Mouse (Mus musculus): ENCODE data around the gene Gm10719.
"Not testable (repeated sequence)": the region's sequence is repeated elsewhere in the genome, so short reads cannot be mapped to it uniquely, and the experiment has no call there.

Gm10719 gene

DNA sequence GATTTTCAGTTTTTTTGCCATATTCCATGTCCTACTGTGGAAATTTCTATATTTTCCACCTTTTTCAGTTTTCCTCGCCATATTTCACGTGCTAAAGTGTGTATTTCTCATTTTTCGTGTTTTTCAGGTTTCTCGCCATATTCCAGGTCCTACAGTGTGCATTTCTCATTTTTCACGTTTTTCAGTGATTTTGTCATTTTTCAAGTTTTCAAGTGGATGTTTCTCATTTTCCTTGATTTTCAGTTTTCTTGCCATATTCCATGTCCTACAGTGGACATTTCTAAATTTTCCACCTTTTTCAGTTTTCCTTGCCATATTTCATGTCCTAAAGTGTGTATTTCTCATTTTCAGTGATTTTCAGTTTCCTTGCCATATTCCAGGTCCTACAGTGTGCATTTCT lies 8.9 kb downstream of the Gm10719 start:
- DNase-seq: not testable (repeated sequence)

DNA sequence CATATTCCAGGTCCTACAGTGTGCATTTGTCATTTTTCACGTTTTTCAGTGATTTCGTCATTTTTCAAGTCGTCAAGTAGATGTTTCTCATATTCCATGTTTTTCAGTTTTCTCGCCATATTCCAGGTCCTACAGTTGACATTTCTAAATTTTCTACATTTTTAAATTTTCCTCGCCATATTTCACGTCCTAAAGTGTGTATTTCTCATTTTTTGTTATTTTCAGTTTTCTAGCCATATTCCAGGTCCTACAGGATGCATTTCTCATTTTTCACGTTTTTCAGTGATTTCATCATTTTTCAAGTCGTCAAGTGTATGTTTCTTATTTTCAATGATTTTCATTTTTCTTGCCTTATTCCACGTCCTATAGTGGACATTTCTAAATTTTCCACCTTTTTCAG lies 9.5 kb downstream of the Gm10719 start:
- not testable (repeated sequence) for DNase-seq

DNA sequence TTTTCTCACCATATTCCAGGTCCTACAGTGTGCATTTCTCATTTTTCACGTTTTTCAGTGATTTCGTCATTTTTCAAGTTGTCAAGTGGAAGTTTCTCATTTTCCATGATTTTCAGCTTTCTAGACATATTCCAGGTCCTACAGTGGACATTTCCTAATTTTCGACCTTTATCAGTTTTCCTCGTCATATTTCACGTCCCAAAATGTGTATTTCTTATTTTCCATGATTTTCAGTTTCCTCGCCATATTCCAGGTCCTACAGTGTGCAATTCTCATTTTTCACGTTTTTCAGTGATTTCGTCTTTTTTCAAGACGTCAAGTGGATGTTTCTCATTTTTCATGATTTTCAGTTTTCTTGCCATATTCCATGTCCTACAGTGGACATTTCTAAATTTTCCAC lies 10.0 kb downstream of the Gm10719 start:
- DNase-seq: peak; percentile 73

DNA sequence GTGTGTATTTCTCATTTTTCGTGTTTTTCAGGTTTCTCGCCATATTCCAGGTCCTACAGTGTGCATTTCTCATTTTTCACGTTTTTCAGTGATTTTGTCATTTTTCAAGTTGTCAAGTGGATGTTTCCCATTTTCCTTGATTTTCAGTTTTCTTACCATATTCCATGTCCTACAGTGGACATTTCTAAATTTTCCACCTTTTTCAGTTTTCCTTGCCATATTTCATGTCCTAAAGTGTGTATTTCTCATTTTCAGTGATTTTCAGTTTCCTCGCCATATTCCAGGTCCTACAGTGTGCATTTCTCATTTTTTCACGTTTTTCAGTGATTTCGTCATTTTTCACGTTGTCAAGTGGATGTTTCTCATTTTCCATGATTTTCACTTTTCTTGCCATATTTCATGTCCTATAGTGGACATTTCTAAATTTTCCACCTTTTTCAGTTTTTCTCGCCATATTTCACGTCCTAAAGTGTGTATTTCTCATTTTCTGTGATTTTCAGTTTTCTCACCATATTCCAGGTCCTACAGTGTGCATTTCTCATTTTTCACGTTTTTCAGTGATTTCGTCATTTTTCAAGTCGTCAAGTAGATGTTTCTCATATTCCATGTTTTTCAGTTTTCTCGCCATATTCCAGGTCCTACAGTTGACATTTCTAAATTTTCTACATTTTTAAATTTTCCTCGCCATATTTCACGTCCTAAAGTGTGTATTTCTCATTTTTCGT lies 12.2 kb downstream of the Gm10719 start:
- not testable (repeated sequence) for DNase-seq

DNA sequence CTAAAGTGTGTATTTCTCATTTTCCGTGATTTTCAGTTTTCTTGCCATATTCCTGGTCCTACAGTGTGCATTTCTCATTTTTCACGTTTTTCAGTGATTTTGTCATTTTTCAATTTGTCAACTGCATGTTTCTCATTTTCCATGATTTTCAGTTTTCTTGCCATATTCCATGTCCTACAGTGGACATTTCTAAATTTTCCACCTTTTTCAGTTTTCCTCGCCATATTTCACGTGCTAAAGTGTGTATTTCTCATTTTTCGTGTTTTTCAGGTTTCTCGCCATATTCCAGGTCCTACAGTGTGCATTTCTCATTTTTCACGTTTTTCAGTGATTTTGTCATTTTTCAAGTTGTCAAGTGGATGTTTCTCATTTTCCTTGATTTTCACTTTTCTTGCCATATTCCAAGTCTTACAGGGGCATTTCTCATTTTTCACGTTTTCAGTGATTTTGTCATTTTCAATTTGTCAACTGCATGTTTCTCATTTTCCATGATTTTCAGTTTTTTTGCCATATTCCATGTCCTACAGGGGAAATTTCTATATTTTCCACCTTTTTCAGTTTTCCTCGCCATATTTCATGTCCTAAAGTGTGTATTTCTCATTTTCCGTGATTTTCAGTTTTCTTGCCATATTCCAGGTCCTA lies 13.6 kb downstream of the Gm10719 start:
- peak; percentile 93 for DNase-seq

DNA sequence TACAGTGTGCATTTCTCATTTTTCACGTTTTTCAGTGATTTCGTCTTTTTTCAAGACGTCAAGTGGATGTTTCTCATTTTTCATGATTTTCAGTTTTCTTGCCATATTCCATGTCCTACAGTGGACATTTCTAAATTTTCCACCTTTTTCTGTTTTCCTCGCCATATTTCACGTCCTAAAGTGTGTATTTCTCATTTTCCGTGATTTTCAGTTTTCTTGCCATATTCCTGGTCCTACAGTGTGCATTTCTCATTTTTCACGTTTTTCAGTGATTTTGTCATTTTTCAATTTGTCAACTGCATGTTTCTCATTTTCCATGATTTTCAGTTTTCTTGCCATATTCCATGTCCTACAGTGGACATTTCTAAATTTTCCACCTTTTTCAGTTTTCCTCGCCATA lies 17.1 kb downstream of the Gm10719 start, which contains the start of gene Gm17535:
TSS of gene Gm17535 (plus strand) at position 301 of the 400 bp plus-strand sequence.
- not testable (repeated sequence) for DNase-seq

DNA sequence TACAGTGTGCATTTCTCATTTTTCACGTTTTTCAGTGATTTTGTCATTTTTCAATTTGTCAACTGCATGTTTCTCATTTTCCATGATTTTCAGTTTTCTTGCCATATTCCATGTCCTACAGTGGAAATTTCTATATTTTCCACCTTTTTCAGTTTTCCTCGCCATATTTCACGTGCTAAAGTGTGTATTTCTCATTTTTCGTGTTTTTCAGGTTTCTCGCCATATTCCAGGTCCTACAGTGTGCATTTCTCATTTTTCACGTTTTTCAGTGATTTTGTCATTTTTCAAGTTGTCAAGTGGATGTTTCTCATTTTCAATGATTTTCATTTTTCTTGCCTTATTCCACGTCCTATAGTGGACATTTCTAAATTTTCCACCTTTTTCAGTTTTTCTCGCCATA lies 19.4 kb downstream of the Gm10719 start, which contains the start of gene Gm10715:
TSS of gene Gm10715 (plus strand) at position 301 of the 400 bp plus-strand sequence.
- DNase-seq: not testable (repeated sequence)

DNA sequence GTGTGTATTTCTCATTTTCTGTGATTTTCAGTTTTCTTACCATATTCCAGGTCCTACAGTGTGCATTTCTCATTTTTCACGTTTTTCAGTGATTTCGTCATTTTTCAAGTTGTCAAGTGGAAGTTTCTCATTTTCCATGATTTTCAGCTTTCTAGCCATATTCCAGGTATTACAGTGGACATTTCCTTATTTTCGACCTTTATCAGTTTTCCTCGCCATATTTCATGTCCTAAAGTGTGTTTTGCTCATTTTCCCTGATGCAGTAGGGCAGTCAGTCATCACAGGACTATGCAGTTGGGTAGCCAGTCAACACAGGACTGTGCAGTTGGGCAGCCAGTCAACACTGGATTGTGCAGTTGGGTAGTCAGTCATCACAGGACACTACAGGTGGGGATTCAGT lies 21.0 kb downstream of the Gm10719 start:
- peak; percentile 56 for DNase-seq
